Comparison of ENCODE assay signal across 8 mouse cellular contexts in the genomic region with DNA sequence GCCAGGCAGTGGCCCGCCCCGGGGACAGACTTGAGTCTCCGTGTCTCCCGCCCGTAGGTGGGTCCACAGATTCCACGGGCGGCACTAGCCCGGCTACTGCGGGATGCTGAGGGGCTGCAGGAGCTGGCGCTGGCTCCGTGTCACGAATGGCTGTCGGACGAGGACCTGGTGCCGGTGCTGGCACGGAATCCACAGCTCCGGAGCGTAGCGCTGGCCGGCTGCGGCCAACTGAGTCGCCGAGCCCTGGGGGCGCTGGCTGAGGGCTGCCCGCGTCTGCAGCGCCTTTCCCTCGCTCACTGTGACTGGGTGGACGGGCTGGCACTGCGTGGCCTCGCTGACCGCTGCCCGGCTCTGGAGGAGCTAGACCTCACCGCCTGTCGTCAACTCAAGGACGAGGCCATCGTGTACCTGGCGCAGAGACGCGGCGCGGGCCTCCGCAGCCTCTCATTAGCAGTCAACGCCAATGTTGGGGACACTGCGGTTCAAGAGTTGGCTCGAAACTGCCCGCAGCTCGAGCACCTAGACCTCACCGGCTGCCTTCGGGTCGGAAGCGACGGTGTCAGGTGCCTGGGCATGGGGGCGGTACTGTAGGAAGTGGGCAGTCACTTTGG. TPM values are rescaled to one million over a fixed set of nuclear protein-coding genes. Genes with fewer than 3 reads are reported as not detected.
A peak's percentile ranks its signal among the peaks of the same experiment; 100 is the strongest.
DNase-seq lines count a peak whose midpoint lies in the region; ATAC-seq and TF ChIP-seq lines count a peak whose summit lies in the region.

No protein-coding gene starts in this region.

- peak overlapping the region; percentile 100 for H3K4me2 ChIP-seq in embryonic facial prominence, embryonic 15.5 days (replicated peaks)
- peak overlapping the region; percentile 94 for H3K4me2 ChIP-seq in intestine, postnatal 0 days (replicated peaks; ENCODE audit: low read depth)
- H3K4me2 ChIP-seq in midbrain, embryonic 15.5 days = peak overlapping the region; percentile 93

- WGBS in heart, embryonic 10.5 days = 3% methylated on average over 54 of the region's 54 CpGs
- WGBS in embryonic facial prominence, embryonic 15.5 days = 1% methylated on average over 54 of the region's 54 CpGs
- 2% methylated on average over 54 of the region's 54 CpGs for WGBS in intestine, postnatal 0 days
- WGBS in midbrain, embryonic 15.5 days = under 1% methylated on average over 54 of the region's 54 CpGs

- peaks cover 24% of the 10 kb centered on the region for H3K36me3 ChIP-seq in heart, embryonic 10.5 days
- peaks cover 13% of the 10 kb centered on the region for H3K36me3 ChIP-seq in embryonic facial prominence, embryonic 15.5 days
- H3K36me3 ChIP-seq in intestine, postnatal 0 days (ENCODE audit: control insufficient read depth, insufficient read depth) = peaks cover 22% of the 10 kb centered on the region
- peaks cover 16% of the 10 kb centered on the region; the same call in 1 of the 2 replicates for H3K36me3 ChIP-seq in midbrain, embryonic 15.5 days (replicated peaks)

- peaks cover 35% of the 10 kb centered on the region for H3K4me1 ChIP-seq in heart, embryonic 10.5 days
- peaks cover 38% of the 10 kb centered on the region for H3K4me1 ChIP-seq in embryonic facial prominence, embryonic 15.5 days
- H3K4me1 ChIP-seq in intestine, postnatal 0 days (replicated peaks; ENCODE audit: control insufficient read depth, insufficient read depth, low read length) = peaks cover 15% of the 10 kb centered on the region; the same call in 1 of the 2 replicates
- H3K4me1 ChIP-seq in midbrain, embryonic 15.5 days = peaks cover 54% of the 10 kb centered on the region

- H3K4me3 ChIP-seq in heart, embryonic 10.5 days = peak overlapping the region; percentile 79
- peak overlapping the region; percentile 78 for H3K4me3 ChIP-seq in embryonic facial prominence, embryonic 15.5 days (replicated peaks)
- H3K4me3 ChIP-seq in intestine, postnatal 0 days (ENCODE audit: low read depth, low read length) = peak overlapping the region; percentile 66
- peak overlapping the region; percentile 60 for H3K4me3 ChIP-seq in midbrain, embryonic 15.5 days

- H3K27me3 ChIP-seq in heart, embryonic 10.5 days (ENCODE audit: insufficient read depth, poor library complexity, severe bottlenecking) = peaks cover 42% of the 10 kb centered on the region
- peaks cover 35% of the 10 kb centered on the region for H3K27me3 ChIP-seq in embryonic facial prominence, embryonic 15.5 days
- H3K27me3 ChIP-seq in intestine, postnatal 0 days (replicated peaks; ENCODE audit: control insufficient read depth, insufficient read depth, low read length) = peaks cover 26% of the 10 kb centered on the region
- H3K27me3 ChIP-seq in midbrain, embryonic 15.5 days (replicated peaks) = no peaks in the 10 kb centered on the region

- peak overlapping the region; percentile 47 for H3K9ac ChIP-seq in embryonic facial prominence, embryonic 15.5 days
- H3K9ac ChIP-seq in intestine, postnatal 0 days (ENCODE audit: low read depth, low read length) = peak overlapping the region; percentile 62
- H3K9ac ChIP-seq in midbrain, embryonic 15.5 days = peak overlapping the region; percentile 62

- H3K9me3 ChIP-seq in heart, embryonic 10.5 days = no peaks in the 10 kb centered on the region
- H3K9me3 ChIP-seq in embryonic facial prominence, embryonic 15.5 days (replicated peaks) = no peaks in the 10 kb centered on the region
- H3K9me3 ChIP-seq in intestine, postnatal 0 days (ENCODE audit: control insufficient read depth) = no peaks in the 10 kb centered on the region
- H3K9me3 ChIP-seq in midbrain, embryonic 15.5 days = no peaks in the 10 kb centered on the region

- DNase-seq in heart, embryonic 10.5 days (ENCODE audit: low spot score) = peak; percentile 76
- DNase-seq in heart, postnatal 4 days = no peak
- no peak for DNase-seq in layer of hippocampus, adult 11-12 months (ENCODE audit: low spot score)

- peak overlapping the region; percentile 82 for H3K27ac ChIP-seq in heart, embryonic 10.5 days
- peak overlapping the region; percentile 92 for H3K27ac ChIP-seq in embryonic facial prominence, embryonic 15.5 days (replicated peaks)
- peak overlapping the region; percentile 82 for H3K27ac ChIP-seq in intestine, postnatal 0 days (ENCODE audit: low read depth, low read length)
- H3K27ac ChIP-seq in midbrain, embryonic 15.5 days = peak overlapping the region; percentile 97

- no peak for TF ChIP-seq CTCF in intestine, postnatal 0 days (IDR thresholded peaks at IDR 0.05; ENCODE audit: low read depth)

- peak; percentile 9 for ATAC-seq in CD4-positive, CD25-positive, alpha-beta regulatory T cell, adult 4 months
- ATAC-seq in embryonic facial prominence, embryonic 15.5 days (ENCODE audit: insufficient number of reproducible peaks, low FRiP score, low TSS enrichment, low read depth) = no peak
- ATAC-seq in intestine, postnatal 0 days = no peak; the same call in 1 of the 2 replicates
- ATAC-seq in midbrain, embryonic 15.5 days (replicated peaks) = peak; percentile 7
- no peak for ATAC-seq in granulocyte monocyte progenitor cell, adult 5-6 weeks (replicated peaks; ENCODE audit: poor library complexity, severe bottlenecking)

RNA-seq across cellular contexts. Expression of a gene that starts 1.2 kb away (rescaled TPM):
- 10.3 and 11.3 TPM in 2 replicates for polyA plus RNA-seq in heart, embryonic 10.5 days (2016; fragmentation: Nextera tagmentation; extraction: Ambion mirVana)
- total RNA-seq in heart, postnatal 4 days (2021) = 1 to 10 TPM; 5.5 to 7.2 TPM
- polyA plus RNA-seq in CD4-positive, CD25-positive, alpha-beta regulatory T cell, adult 4 months (2017; shearing (Covaris generic)) = 1 to 10 TPM; 5.1 TPM
- polyA plus RNA-seq in embryonic facial prominence, embryonic 15.5 days (2015; fragmentation: Nextera tagmentation; extraction: Ambion mirVana) = 16.4 TPM in 2 replicates
- 22.0 and 25.3 TPM in 2 replicates for polyA plus RNA-seq in intestine, postnatal 0 days (2015; fragmentation: Nextera tagmentation; extraction: Ambion mirVana)
- 48.2 and 54.8 TPM in 2 replicates for polyA plus RNA-seq in midbrain, embryonic 15.5 days (2015; fragmentation: Nextera tagmentation; extraction: Ambion mirVana)
- total RNA-seq in granulocyte monocyte progenitor cell, adult 5-6 weeks (2014; fragmentation: Nextera tagmentation) = 0.53 TPM in 1 of 2 replicates, not detected in the other
- total RNA-seq in granulocyte monocyte progenitor cell, adult 5-6 weeks (2017) = 2.4 and 3.3 TPM in 2 replicates

RNA-seq across cellular contexts. Expression of a gene that starts 2.2 kb away (rescaled TPM):
- 6.9 and 10.1 TPM in 2 replicates for polyA plus RNA-seq in heart, embryonic 10.5 days (2016; fragmentation: Nextera tagmentation; extraction: Ambion mirVana)
- total RNA-seq in heart, postnatal 4 days (2021) = 1 to 10 TPM; 1.7 to 2.1 TPM
- polyA plus RNA-seq in CD4-positive, CD25-positive, alpha-beta regulatory T cell, adult 4 months (2017; shearing (Covaris generic)) = 1 to 10 TPM; 3.8 to 6.5 TPM
- 9.8 and 11.0 TPM in 2 replicates for polyA plus RNA-seq in embryonic facial prominence, embryonic 15.5 days (2015; fragmentation: Nextera tagmentation; extraction: Ambion mirVana)
- polyA plus RNA-seq in intestine, postnatal 0 days (2015; fragmentation: Nextera tagmentation; extraction: Ambion mirVana) = 27.1 and 30.1 TPM in 2 replicates
- 146 and 148 TPM in 2 replicates for polyA plus RNA-seq in midbrain, embryonic 15.5 days (2015; fragmentation: Nextera tagmentation; extraction: Ambion mirVana)
- not detected in 2 replicates for total RNA-seq in granulocyte monocyte progenitor cell, adult 5-6 weeks (2014; fragmentation: Nextera tagmentation)
- total RNA-seq in granulocyte monocyte progenitor cell, adult 5-6 weeks (2017) = not detected in 2 replicates

RNA-seq across cellular contexts. Expression of a gene that starts 9.4 kb away (rescaled TPM):
- polyA plus RNA-seq in heart, embryonic 10.5 days (2016; fragmentation: Nextera tagmentation; extraction: Ambion mirVana) = 146 and 153 TPM in 2 replicates
- total RNA-seq in heart, postnatal 4 days (2021) = 100 to 1,000 TPM in 1 of 2 experiments, 10 to 100 TPM in 1; 98.8 to 108 TPM
- polyA plus RNA-seq in CD4-positive, CD25-positive, alpha-beta regulatory T cell, adult 4 months (2017; shearing (Covaris generic)) = 10 to 100 TPM; 56.3 to 62.6 TPM
- 167 and 168 TPM in 2 replicates for polyA plus RNA-seq in embryonic facial prominence, embryonic 15.5 days (2015; fragmentation: Nextera tagmentation; extraction: Ambion mirVana)
- 78.8 and 80.0 TPM in 2 replicates for polyA plus RNA-seq in intestine, postnatal 0 days (2015; fragmentation: Nextera tagmentation; extraction: Ambion mirVana)
- polyA plus RNA-seq in midbrain, embryonic 15.5 days (2015; fragmentation: Nextera tagmentation; extraction: Ambion mirVana) = 340 and 347 TPM in 2 replicates
- 104 and 108 TPM in 2 replicates for total RNA-seq in granulocyte monocyte progenitor cell, adult 5-6 weeks (2014; fragmentation: Nextera tagmentation)
- total RNA-seq in granulocyte monocyte progenitor cell, adult 5-6 weeks (2017) = 158 and 161 TPM in 2 replicates

RNA-seq across cellular contexts. Expression of a gene that starts 11.8 kb away (rescaled TPM):
- 5.5 and 9.0 TPM in 2 replicates for polyA plus RNA-seq in heart, embryonic 10.5 days (2016; fragmentation: Nextera tagmentation; extraction: Ambion mirVana)
- total RNA-seq in heart, postnatal 4 days (2021) = 1 to 10 TPM; 3.1 to 4.2 TPM
- polyA plus RNA-seq in CD4-positive, CD25-positive, alpha-beta regulatory T cell, adult 4 months (2017; shearing (Covaris generic)) = 10 to 100 TPM in 1 of 2 experiments, 1 to 10 TPM in 1; 3.8 to 10.5 TPM
- polyA plus RNA-seq in embryonic facial prominence, embryonic 15.5 days (2015; fragmentation: Nextera tagmentation; extraction: Ambion mirVana) = 4.3 and 4.4 TPM in 2 replicates
- 11.8 and 12.7 TPM in 2 replicates for polyA plus RNA-seq in intestine, postnatal 0 days (2015; fragmentation: Nextera tagmentation; extraction: Ambion mirVana)
- polyA plus RNA-seq in midbrain, embryonic 15.5 days (2015; fragmentation: Nextera tagmentation; extraction: Ambion mirVana) = 11.1 and 11.7 TPM in 2 replicates
- total RNA-seq in granulocyte monocyte progenitor cell, adult 5-6 weeks (2014; fragmentation: Nextera tagmentation) = 71.4 and 82.0 TPM in 2 replicates
- total RNA-seq in granulocyte monocyte progenitor cell, adult 5-6 weeks (2017) = 15.7 and 18.7 TPM in 2 replicates

RNA-seq across cellular contexts. Expression of a gene that starts 21.0 kb away (rescaled TPM):
- 0.51 and 0.84 TPM in 2 replicates for polyA plus RNA-seq in heart, embryonic 10.5 days (2016; fragmentation: Nextera tagmentation; extraction: Ambion mirVana)
- total RNA-seq in heart, postnatal 4 days (2021) = under 1 TPM in 1 of 2 experiments, not detected in 1; 0.18 TPM
- polyA plus RNA-seq in CD4-positive, CD25-positive, alpha-beta regulatory T cell, adult 4 months (2017; shearing (Covaris generic)) = under 1 TPM in 1 of 2 experiments, not detected in 1; 0.23 TPM
- 3.5 and 5.3 TPM in 2 replicates for polyA plus RNA-seq in embryonic facial prominence, embryonic 15.5 days (2015; fragmentation: Nextera tagmentation; extraction: Ambion mirVana)
- 1.1 and 1.3 TPM in 2 replicates for polyA plus RNA-seq in intestine, postnatal 0 days (2015; fragmentation: Nextera tagmentation; extraction: Ambion mirVana)
- 2.0 and 2.8 TPM in 2 replicates for polyA plus RNA-seq in midbrain, embryonic 15.5 days (2015; fragmentation: Nextera tagmentation; extraction: Ambion mirVana)
- 2.3 and 5.6 TPM in 2 replicates for total RNA-seq in granulocyte monocyte progenitor cell, adult 5-6 weeks (2014; fragmentation: Nextera tagmentation)
- 1.4 and 2.3 TPM in 2 replicates for total RNA-seq in granulocyte monocyte progenitor cell, adult 5-6 weeks (2017)

Comparison
In these comparisons a context has a peak if more than half of its experiments do, and no peak if none do; other contexts are left out.
1. ATAC-seq: peak in CD4-positive, CD25-positive, alpha-beta regulatory T cell, adult 4 months (single experiment) and midbrain, embryonic 15.5 days (single experiment); none in embryonic facial prominence, embryonic 15.5 days (single experiment), intestine, postnatal 0 days (single experiment) and granulocyte monocyte progenitor cell, adult 5-6 weeks (single experiment).
2. Peak in every context shown above with its lines, with median percentiles within 50 percentile points of each other: H3K27ac ChIP-seq, H3K4me3 ChIP-seq, H3K4me2 ChIP-seq and H3K9ac ChIP-seq.